Comparison of ENCODE assay signal across 19 mouse cellular contexts in genomic region chr5:145185244-145185643, GRCm38 (mm10).
"Had no signal": no experiment of that assay in that cellular context is flagged by ENCODE, and none has a peak within 500 bp of the region (broad histone marks: within the 10 kb centered on the region; RNA-seq: fewer than 3 reads in every experiment).

No protein-coding gene starts in this region.

- DNase-seq: lung, adult 18-20 months; lung, embryonic 14.5 days; lung, postnatal 10 days; lung, postnatal 4 days; midbrain, embryonic 14.5 days; retina, postnatal 1 day; right cerebral cortex, adult 18-20 months; right cerebral cortex, postnatal 25 days; right cerebral cortex, postnatal 4 days; spleen, adult 18-20 months; thymus, adult 18-20 months; thymus, postnatal 14 days; thymus, postnatal 36 days had no signal

- H3K9ac ChIP-seq: lung, embryonic 14.5 days; midbrain, embryonic 12.5 days; neural tube, embryonic 13.5 days; neural tube, embryonic 15.5 days had no signal

- H3K9me3 ChIP-seq: midbrain, embryonic 10.5 days; midbrain, embryonic 12.5 days; neural tube, embryonic 13.5 days; neural tube, embryonic 15.5 days had no signal

- H3K4me3 ChIP-seq: midbrain, embryonic 10.5 days; midbrain, embryonic 12.5 days; myocyte; neural tube, embryonic 13.5 days; neural tube, embryonic 15.5 days had no signal

- H3K27me3 ChIP-seq: midbrain, embryonic 12.5 days; neural tube, embryonic 13.5 days; neural tube, embryonic 15.5 days had no signal

- H3K4me2 ChIP-seq: lung, embryonic 14.5 days; midbrain, embryonic 12.5 days; neural tube, embryonic 13.5 days; neural tube, embryonic 15.5 days had no signal

- H3K27ac ChIP-seq: midbrain, embryonic 10.5 days; midbrain, embryonic 12.5 days; neural tube, embryonic 13.5 days; neural tube, embryonic 15.5 days had no signal

- ATAC-seq: midbrain, embryonic 16.5 days had no signal
